Mouse (Mus musculus) liver, postnatal 0 days (tissue): ENCODE measurements around the gene Arhgap6. TPM values are rescaled to one million over a fixed set of nuclear protein-coding genes. Genes with fewer than 3 reads are reported as not detected.

ENCODE experiments used
- ATAC-seq: fragments of 200-750 bp; cut with Nextera tagmentation; 2 replicates; pipeline ENCODE4 v1.8.0; 2017; ENCODE audit warnings: mild to moderate bottlenecking, moderate library complexity
- DNase-seq: peaks from one replicate; pipeline ENCODE4 v3.0.0-alpha.2; 2016
- H3K27ac ChIP-seq: fragments of 300-500 bp; sonication (generic); 2 replicates; pipeline ENCODE4 v1.5.1; 2014; ENCODE audit warnings: antibody characterized with exemption, moderate library complexity, mild to moderate bottlenecking, low read depth
- H3K27me3 ChIP-seq: fragments of 300-500 bp; sonication (generic); 2 replicates; pipeline ENCODE4 v1.6.1; 2014; ENCODE audit warnings: low read length, control low read depth, mixed read lengths; ENCODE audit not compliant: insufficient read depth
- H3K36me3 ChIP-seq: fragments of 300-500 bp; sonication (generic); replicated peaks from 2 replicates; pipeline ENCODE4 v1.6.1; 2014; ENCODE audit warnings: mild to moderate bottlenecking, control low read depth, low read length, moderate library complexity, mixed read lengths; ENCODE audit not compliant: insufficient read depth
- H3K4me1 ChIP-seq: fragments of 300-500 bp; sonication (generic); 2 replicates; pipeline ENCODE4 v1.6.1; 2014; ENCODE audit warnings: antibody characterized with exemption, mild to moderate bottlenecking, control low read depth; ENCODE audit not compliant: insufficient read depth
- H3K4me2 ChIP-seq: fragments of 300-500 bp; sonication (generic); 2 replicates; pipeline ENCODE4 v1.6.1; 2014; ENCODE audit warnings: low read depth, mild to moderate bottlenecking, low read length, moderate library complexity, mixed read lengths
- H3K4me3 ChIP-seq: fragments of 300-500 bp; sonication (generic); 2 replicates; pipeline ENCODE4 v1.5.1; 2014; ENCODE audit warnings: low read depth, low read length
- H3K9ac ChIP-seq: fragments of 300-500 bp; sonication (generic); replicated peaks from 2 replicates; pipeline ENCODE4 v1.6.1; 2014; ENCODE audit warnings: mild to moderate bottlenecking, moderate library complexity
- H3K9me3 ChIP-seq: fragments of 300-500 bp; sonication (generic); 2 replicates; pipeline ENCODE4 v1.6.1; 2016; ENCODE audit warnings: mild to moderate bottlenecking, control low read depth, low read length, mixed read lengths
- CTCF ChIP-seq: sonication (generic); IDR thresholded peaks from 2 replicates; pipeline ENCODE4 v1.5.1; 2016; ENCODE audit warnings: antibody characterized with exemption, low read depth
- EP300 ChIP-seq: IDR thresholded peaks from 2 replicates; pipeline ENCODE4 v1.6.1; 2016; ENCODE audit warnings: antibody characterized with exemption, low read depth, mild to moderate bottlenecking
- WGBS: fragments of 180-500 bp; shearing (Covaris S2); extraction: QIAGEN DNeasy Blood & Tissue Kit; methylation state at CpG from one replicate; pipeline ENCODE4 v1.1.7; 2014; ENCODE audit not compliant: insufficient replicate concordance; 5-methylcytosine and 5-hydroxymethylcytosine counted together
- polyA plus RNA-seq: library from polyadenylated mRNA; unstranded; fragments of >200 nt; fragmentation: Nextera tagmentation; extraction: Ambion mirVana; gene quantifications from 2 replicates; pipeline ENCODE4 v1.2.1, GENCODE M21; 2015

The Arhgap6 gene
- polyA plus RNA-seq, result 2.1 and 2.9 TPM in 2 replicates

DNA sequence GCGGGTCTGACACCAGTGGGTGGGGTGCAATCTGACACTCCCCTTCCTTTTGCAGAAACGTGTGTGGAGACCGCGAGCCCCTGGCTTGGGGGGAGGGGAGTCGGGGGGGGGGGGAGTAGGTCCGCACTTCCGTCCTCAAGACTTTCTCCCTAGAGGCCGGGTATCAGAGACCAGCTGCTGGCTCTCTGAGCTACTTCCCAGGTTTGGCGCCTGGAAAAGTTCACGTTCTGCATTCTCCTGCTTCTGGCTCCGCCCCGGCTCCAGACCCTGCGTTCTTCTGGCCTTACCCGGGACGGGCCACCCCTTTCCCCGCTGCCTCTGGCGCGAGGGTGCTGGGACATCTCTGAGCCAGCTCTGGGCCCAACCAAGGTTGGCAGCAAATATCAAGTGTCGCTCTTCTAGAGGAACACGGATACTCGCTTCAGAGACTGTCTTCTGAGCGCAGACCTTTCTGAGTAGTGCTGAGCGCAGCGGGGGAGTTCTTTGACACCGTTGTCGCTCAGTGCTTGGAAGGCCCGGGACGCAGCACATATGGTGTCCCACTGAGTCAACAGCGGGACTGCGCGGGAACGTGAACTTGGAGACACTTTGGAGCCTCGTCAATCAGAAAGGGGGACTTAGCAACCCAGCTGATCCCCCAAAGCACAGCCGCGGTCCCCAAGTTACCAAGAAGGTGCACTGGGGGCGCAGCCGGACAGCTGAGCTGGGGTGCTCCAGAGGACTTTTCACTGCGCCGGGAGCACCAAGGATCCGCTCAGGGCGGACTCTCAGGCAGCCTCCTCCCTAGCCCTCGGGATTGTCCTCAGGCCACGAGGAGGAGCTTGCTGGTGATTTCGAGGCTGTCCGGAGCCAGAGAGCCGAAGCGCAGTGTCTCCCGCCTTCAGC is at the start of gene Arhgap6:
Arhgap6 (plus strand) TSS at position 126 of the 885 bp plus-strand sequence.
- Histone ChIP-seq H3K4me1 (no peaks in the 10 kb centered on the region), H3K27ac (no peak within 1 kb of the TSS), H3K9ac (no peak within 1 kb of the TSS), H3K4me2 (peak within 1 kb of the TSS; percentile 72), H3K27me3 (peaks cover 24% of the 10 kb centered on the region), H3K4me3 (peak within 1 kb of the TSS; percentile 39), H3K9me3 (no peaks in the 10 kb centered on the region), H3K36me3 (no peaks in the 10 kb centered on the region)
- ATAC-seq, result 0 out of 2 replicates have a peak, but pooled peaks have one; percentile 23
- DNase-seq, result no peak
- 15% methylated on average over 47 of the region's 48 CpGs for WGBS
- TF ChIP-seq CTCF (no peak), EP300 (no peak)

DNA sequence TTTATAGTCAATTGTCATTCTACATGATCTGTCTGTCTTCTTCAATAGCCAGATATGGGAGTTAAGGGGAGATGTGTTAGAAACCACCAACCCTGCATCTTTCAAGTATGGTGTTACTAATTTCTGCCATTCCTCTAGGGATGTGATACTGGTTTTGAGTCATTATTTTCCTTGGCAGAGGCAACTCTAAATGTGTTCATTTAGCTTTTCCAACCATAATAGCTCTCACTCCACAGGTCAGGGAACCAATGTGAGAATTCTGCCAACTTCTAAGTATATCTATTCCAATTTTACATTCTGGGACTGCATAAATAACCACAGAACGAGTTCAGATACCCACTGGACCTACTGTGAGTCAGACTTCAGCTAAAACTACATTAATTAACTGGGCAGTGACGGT is 47.9 kb upstream of the Arhgap6 start:
- H3K4me1 ChIP-seq, result no peaks in the 10 kb centered on the region
- WGBS, result 44% methylated on average over 2 of the region's 2 CpGs
- H3K36me3 ChIP-seq, result no peaks in the 10 kb centered on the region

DNA sequence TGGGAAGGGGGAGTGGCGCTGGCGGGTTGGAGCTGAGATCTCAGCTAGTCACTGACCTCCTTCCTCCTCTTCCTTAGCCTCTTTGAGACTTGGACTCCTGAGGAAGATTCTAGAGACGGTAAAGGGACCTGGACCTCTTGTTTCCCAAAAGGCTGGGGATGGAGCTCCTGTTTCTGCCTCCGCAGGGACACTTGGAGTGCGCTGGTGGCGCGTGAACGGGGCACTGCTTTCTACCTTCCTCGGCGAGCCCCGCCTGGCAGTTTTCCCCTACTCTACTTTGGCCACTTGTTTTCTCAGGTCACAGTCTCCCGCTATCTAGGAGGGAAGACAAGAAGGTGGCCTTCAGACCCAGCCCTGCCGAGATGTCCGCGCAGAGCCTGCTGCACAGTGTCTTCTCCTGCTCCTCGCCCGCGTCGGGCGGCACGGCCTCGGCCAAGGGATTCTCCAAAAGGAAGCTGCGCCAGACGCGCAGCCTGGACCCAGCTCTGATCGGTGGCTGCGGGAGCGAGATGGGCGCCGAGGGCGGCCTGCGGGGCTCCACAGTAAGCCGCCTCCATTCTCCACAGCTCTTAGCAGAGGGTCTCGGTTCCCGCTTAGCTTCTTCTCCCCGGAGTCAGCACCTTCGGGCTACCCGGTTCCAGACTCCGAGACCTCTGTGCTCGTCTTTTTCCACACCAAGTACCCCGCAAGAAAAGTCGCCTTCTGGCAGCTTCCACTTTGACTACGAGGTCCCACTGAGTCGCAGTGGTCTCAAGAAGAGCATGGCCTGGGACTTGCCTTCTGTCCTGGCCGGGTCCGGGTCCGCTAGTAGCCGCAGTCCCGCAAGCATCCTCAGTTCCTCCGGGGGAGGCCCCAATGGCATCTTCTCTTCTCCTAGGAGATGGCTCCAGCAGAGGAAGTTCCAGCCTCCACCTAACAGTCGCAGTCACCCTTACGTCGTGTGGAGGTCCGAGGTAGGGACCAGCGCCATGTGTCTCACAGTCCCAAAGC is 1.3 kb downstream of the Arhgap6 start:
- no peak for TF ChIP-seq CTCF
- TF ChIP-seq EP300, result no peak
- peaks cover 24% of the 10 kb centered on the region for H3K27me3 ChIP-seq
- H3K4me3 ChIP-seq, result peak overlapping the region; percentile 39
- DNase-seq, result no peak
- ATAC-seq, result no peak
- no peaks in the 10 kb centered on the region for H3K4me1 ChIP-seq
- no peaks in the 10 kb centered on the region for H3K9me3 ChIP-seq
- no peak overlapping the region for H3K27ac ChIP-seq
- no peak overlapping the region for H3K9ac ChIP-seq
- peak overlapping the region; percentile 72 for H3K4me2 ChIP-seq
- no peaks in the 10 kb centered on the region for H3K36me3 ChIP-seq
- 20% methylated on average over 53 of the region's 55 CpGs for WGBS

More for the DNA sequence above, 47.9 kb upstream of the Arhgap6 start:
- no peak for TF ChIP-seq CTCF
- no peak for TF ChIP-seq EP300
- H3K4me2 ChIP-seq, result no peak overlapping the region
- no peak overlapping the region for H3K27ac ChIP-seq
- ATAC-seq (no peak), DNase-seq (no peak)
- no peak overlapping the region for H3K9ac ChIP-seq
- no peak overlapping the region for H3K4me3 ChIP-seq
- no peaks in the 10 kb centered on the region for H3K27me3 ChIP-seq
- H3K9me3 ChIP-seq, result no peaks in the 10 kb centered on the region

DNA sequence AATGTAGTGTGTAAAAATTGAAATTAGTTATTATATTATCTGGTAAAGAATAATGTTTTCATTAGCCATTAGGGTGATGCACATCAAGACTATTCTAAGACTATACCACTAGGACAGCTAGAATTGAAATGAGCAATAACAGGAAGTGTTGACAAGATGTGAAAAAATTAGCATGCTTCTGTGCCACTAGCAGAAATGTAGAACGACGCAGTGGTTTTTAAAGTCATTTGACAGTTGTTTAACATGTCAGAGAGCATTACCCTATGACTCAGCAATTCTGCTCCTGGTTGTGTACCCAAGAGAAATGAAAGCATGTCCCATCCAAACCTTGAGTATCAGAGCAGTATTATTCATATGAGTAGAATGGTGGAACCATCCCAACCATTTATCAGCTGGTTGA is 9.8 kb downstream of the Arhgap6 start:
- ATAC-seq (no peak), DNase-seq (no peak)
- Histone ChIP-seq H3K9ac (no peak overlapping the region), H3K36me3 (no peaks in the 10 kb centered on the region), H3K27ac (no peak overlapping the region), H3K4me1 (no peaks in the 10 kb centered on the region), H3K27me3 (no peaks in the 10 kb centered on the region), H3K4me3 (no peak overlapping the region), H3K9me3 (no peaks in the 10 kb centered on the region), H3K4me2 (no peak overlapping the region)
- WGBS, result 37% methylated on average over 2 of the region's 2 CpGs
- no peak for TF ChIP-seq EP300
- no peak for TF ChIP-seq CTCF

DNA sequence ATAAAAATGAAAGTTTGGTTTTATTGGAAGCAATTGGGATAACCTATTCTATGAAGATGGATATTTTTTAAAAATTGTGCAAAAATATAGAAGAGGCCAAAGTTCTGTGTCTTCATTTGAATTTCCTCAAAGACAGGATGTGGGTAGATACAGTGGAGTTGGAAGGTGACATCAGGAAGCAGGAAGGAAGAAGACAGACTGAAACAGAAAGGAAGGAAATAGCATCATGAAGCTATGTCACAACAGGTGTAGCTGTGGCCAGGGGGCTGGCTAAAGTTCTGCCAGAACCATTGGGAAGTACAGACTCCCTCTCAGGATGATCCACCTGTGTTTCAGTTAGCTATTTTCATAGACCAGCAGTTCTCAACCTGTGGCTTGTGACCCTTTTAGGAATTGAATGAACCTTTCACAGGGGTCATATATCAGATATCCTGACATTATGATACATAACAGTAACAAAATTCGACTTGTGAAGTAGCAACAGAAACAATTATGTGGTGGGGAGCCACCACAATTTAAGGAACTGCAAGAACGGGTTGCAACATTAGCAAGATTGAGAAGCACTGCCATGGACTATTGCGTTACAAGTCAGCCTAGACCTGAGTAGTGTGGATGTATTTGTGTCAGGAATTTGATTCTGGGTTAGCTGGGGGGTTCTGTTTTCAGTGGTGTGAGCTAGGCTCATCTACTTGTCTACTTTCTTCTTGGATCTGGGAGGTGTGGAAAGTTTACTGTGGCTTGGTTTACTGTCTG is 15.8 kb downstream of the Arhgap6 start:
- Histone ChIP-seq H3K36me3 (no peaks in the 10 kb centered on the region), H3K27ac (no peak overlapping the region), H3K4me1 (no peaks in the 10 kb centered on the region), H3K9ac (no peak overlapping the region), H3K4me3 (no peak overlapping the region), H3K27me3 (no peaks in the 10 kb centered on the region), H3K9me3 (no peaks in the 10 kb centered on the region), H3K4me2 (no peak overlapping the region)
- DNase-seq (no peak), ATAC-seq (peak; percentile 76)
- no peak for TF ChIP-seq EP300
- TF ChIP-seq CTCF, result no peak
- 34% methylated on average over 3 of the region's 3 CpGs for WGBS
